Mouse (Mus musculus) small intestine, adult 2 months (tissue): ENCODE results near the gene Wdr81. TPM values are rescaled to one million over a fixed set of nuclear protein-coding genes. Genes with fewer than 3 reads are reported as not detected.

Experiments used
- H3K27ac ChIP-seq: fragments of 200-500 bp; 2 replicates; pipeline ENCODE4 v1.5.1; 2012; ENCODE audit warnings: low read depth, low read length, control low read depth, inconsistent platforms; ENCODE audit not compliant: insufficient read depth
- H3K27me3 ChIP-seq: fragments of 200-500 bp; 2 replicates; pipeline ENCODE4 v1.6.1; 2012; ENCODE audit warnings: mild to moderate bottlenecking, moderate library complexity, low read length, inconsistent platforms; ENCODE audit not compliant: control insufficient read depth, insufficient read depth
- H3K36me3 ChIP-seq: fragments of 200-500 bp; 2 replicates; pipeline ENCODE4 v1.6.1; 2012; ENCODE audit warnings: mild to moderate bottlenecking, low read length, control low read depth, inconsistent platforms; ENCODE audit not compliant: control insufficient read depth, insufficient read depth
- H3K4me1 ChIP-seq: fragments of 200-500 bp; 2 replicates; pipeline ENCODE4 v1.6.1; 2012; ENCODE audit warnings: low read length, inconsistent platforms, mixed read lengths; ENCODE audit not compliant: control insufficient read depth, insufficient read depth, insufficient read length
- H3K4me3 ChIP-seq: fragments of 200-500 bp; 2 replicates; pipeline ENCODE4 v1.5.1; 2012; ENCODE audit warnings: low read depth, mild to moderate bottlenecking, control low read depth, inconsistent platforms, low read length, moderate library complexity
- CTCF ChIP-seq: fragments of 200-500 bp; IDR thresholded peaks from 2 replicates; pipeline ENCODE4 v1.5.1; 2012; ENCODE audit warnings: low read depth, mild to moderate bottlenecking, control low read depth, inconsistent platforms, low read length, moderate library complexity, mixed read lengths; ENCODE audit not compliant: insufficient replicate concordance, insufficient read length; ENCODE audit errors: extremely low read depth
- POLR2A ChIP-seq: fragments of 200-500 bp; IDR thresholded peaks from 2 replicates; pipeline ENCODE4 v1.6.1; 2012; ENCODE audit warnings: low read depth, mild to moderate bottlenecking, control low read depth, inconsistent platforms, low read length, moderate library complexity
- WGBS: fragments of 180-500 bp; shearing (Covaris S2); methylation state at CpG from one replicate; pipeline ENCODE4 v1.1.7; 2018; 5-methylcytosine and 5-hydroxymethylcytosine counted together
- polyA plus RNA-seq: library from polyadenylated mRNA; depleted of rRNA; stranded (reverse); fragments of >200 nt; gene quantifications from 2 replicates; pipeline ENCODE4 v1.2.3, GENCODE M21; 2012; rRNA removed

Wdr81 gene
- polyA plus RNA-seq, 1 experiment = 18.3 TPM

GRCm38 (mm10) chr11:75400099-75400498, 54.4 kb downstream of the Wdr81 start:
- 86% methylated on average over 9 of the region's 9 CpGs for WGBS
- Histone ChIP-seq H3K36me3 (peaks cover 5% of the 10 kb centered on the region; the same call in 1 of the 2 replicates), H3K27ac (no peak overlapping the region), H3K4me1 (no peaks in the 10 kb centered on the region), H3K27me3 (no peaks in the 10 kb centered on the region), H3K4me3 (no peak overlapping the region)
- no peak for TF ChIP-seq CTCF

GRCm38 (mm10) chr11:75399411-75399841, 55.1 kb downstream of the Wdr81 start:
- peaks cover 4% of the 10 kb centered on the region; the same call in 1 of the 2 replicates for H3K36me3 ChIP-seq
- WGBS = 87% methylated on average over 11 of the region's 11 CpGs
- H3K4me3 ChIP-seq = no peak overlapping the region
- no peak overlapping the region for H3K27ac ChIP-seq
- TF ChIP-seq CTCF (no peak), POLR2A (no peak)
- H3K27me3 ChIP-seq = no peaks in the 10 kb centered on the region
- no peaks in the 10 kb centered on the region for H3K4me1 ChIP-seq

GRCm38 (mm10) chr11:75397452-75397851, 57.1 kb downstream of the Wdr81 start:
- WGBS = 86% methylated on average over 7 of the region's 7 CpGs
- H3K27me3 ChIP-seq = no peaks in the 10 kb centered on the region
- no peak overlapping the region for H3K27ac ChIP-seq
- H3K36me3 ChIP-seq = peaks cover 4% of the 10 kb centered on the region; the same call in 1 of the 2 replicates
- H3K4me1 ChIP-seq = no peaks in the 10 kb centered on the region
- no peak overlapping the region for H3K4me3 ChIP-seq
- no peak for TF ChIP-seq CTCF
- no peak for TF ChIP-seq POLR2A

GRCm38 (mm10) chr11:75395611-75396010, 58.9 kb downstream of the Wdr81 start:
- Histone ChIP-seq H3K27me3 (no peaks in the 10 kb centered on the region), H3K4me1 (no peaks in the 10 kb centered on the region), H3K27ac (no peak overlapping the region), H3K36me3 (peaks cover 4% of the 10 kb centered on the region; the same call in 1 of the 2 replicates), H3K4me3 (no peak overlapping the region)
- no peak for TF ChIP-seq CTCF
- no peak for TF ChIP-seq POLR2A
- 71% methylated on average over 1 of the region's 1 CpGs for WGBS

Other genes starting within 250 kb of the Wdr81 start
- gene Rpa1, start 106.4 kb downstream of the Wdr81 start, polyA plus RNA-seq = 5.6 and 8.7 TPM in 2 replicates
- gene Smyd4, start 106.3 kb downstream of the Wdr81 start, polyA plus RNA-seq = 1.2 and 1.4 TPM in 2 replicates
- gene Serpinf1, start 32.0 kb downstream of the Wdr81 start, polyA plus RNA-seq = 5.8 and 13.7 TPM in 2 replicates
- gene Serpinf2, start 15.1 kb downstream of the Wdr81 start, polyA plus RNA-seq = 2.0 and 4.3 TPM in 2 replicates
- gene Tlcd2, start 7.0 kb upstream of the Wdr81 start, polyA plus RNA-seq = 27.9 and 78.8 TPM in 2 replicates
- 23.4 and 44.2 TPM in 2 replicates for gene Prpf8, start 32.1 kb upstream of the Wdr81 start, polyA plus RNA-seq
- gene Rilp, start 55.4 kb upstream of the Wdr81 start, polyA plus RNA-seq = 8.0 and 15.0 TPM in 2 replicates
- 9.4 and 12.3 TPM in 2 replicates for gene Scarf1, start 58.8 kb upstream of the Wdr81 start, polyA plus RNA-seq
- 165 and 508 TPM in 2 replicates for gene Slc43a2, start 77.0 kb upstream of the Wdr81 start, polyA plus RNA-seq
- gene Pitpna, start 133.4 kb upstream of the Wdr81 start, polyA plus RNA-seq = 88.0 and 185 TPM in 2 replicates
- 14.3 and 35.3 TPM in 2 replicates for gene Inpp5k, start 176.3 kb upstream of the Wdr81 start, polyA plus RNA-seq
- 23.2 and 28.7 TPM in 2 replicates for gene Myo1c, start 195.8 kb upstream of the Wdr81 start, polyA plus RNA-seq
- gene Crk, start 224.5 kb upstream of the Wdr81 start, polyA plus RNA-seq = 71.4 and 111 TPM in 2 replicates